Mouse (Mus musculus): ENCODE data around the gene Fbxo3.
"Not testable (repeated sequence)": the region's sequence is repeated elsewhere in the genome, so short reads cannot be mapped to it uniquely, and the experiment has no call there.

The Fbxo3 gene

DNA sequence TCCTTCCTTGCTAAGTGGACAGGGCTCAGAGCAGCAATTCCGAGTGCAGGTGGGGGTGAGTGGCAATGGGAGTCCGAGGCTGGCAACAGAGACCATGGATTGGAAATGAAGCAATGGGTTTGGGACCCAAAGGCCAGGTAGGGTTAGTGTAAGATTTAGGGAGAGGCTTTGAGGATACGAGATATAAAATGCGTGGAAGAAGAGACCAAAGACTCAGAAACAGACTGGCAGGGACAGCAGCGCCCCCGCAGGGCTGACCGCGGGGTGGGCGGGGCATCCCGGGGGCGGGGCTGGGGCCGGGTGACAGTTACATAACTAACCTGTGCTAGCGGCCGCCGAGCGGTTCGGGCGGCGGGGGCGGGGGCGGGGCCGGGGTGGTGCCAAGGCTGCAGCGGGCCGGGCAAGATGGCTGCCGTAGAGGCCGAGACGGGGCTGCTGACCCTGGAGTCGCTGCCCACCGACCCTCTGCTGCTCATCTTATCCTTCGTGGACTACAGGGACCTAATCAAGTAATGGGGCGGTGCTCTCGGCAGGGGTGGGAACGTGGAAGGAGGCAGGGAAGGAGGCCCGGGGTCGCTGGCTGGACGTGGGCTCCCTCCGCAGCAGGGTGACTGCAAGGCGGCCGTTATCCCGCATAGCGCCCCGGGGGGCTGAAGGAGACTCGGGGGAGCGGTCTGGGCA, at the start of gene Fbxo3:
Fbxo3 (plus strand) TSS at position 264 of the 681 bp plus-strand sequence.
- peak; percentile 80 for DNase-seq (ENCODE audit: low read depth, low spot score)

DNA sequence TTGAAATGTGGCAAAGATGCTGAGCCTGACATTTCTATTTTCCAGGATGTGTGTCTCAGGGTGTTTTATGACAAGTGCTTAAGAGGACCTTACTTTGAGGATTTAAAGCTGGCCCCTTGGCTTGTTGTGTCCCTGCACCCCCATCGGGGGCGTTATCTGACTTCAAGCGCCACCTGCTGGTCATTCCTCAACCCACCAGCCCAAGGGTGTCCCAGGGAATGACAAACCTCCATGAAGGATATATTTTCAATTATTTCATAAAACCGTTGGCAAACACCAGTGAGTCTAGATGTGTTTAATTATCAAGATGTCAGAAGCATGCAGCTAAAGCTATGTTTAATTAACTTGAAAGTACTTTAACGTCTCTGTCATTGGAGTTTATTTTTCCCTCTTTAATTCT, 45.3 kb upstream of the Fbxo3 start:
- peak; percentile 79 for DNase-seq (ENCODE audit: low read depth, low spot score)

DNA sequence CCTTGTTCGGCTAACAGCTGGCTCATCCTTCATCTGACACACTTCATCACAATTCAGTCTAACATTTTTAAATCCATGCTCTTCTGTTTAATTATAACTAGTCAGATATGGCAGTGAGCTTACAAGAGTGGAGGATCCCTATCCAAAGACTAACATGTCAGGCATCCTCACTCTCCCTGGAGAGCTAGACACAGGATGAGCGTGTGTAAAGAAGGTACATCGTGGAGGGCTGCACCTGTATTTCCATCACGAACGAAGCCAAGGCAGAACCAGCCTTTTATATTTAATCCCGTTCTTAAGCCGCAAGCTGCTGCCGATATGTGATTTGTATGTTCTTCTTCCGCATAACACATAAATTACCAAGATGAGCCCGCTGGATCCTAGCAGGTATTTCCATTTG, 44.4 kb upstream of the Fbxo3 start:
- DNase-seq (ENCODE audit: low read depth, low spot score): no peak

DNA sequence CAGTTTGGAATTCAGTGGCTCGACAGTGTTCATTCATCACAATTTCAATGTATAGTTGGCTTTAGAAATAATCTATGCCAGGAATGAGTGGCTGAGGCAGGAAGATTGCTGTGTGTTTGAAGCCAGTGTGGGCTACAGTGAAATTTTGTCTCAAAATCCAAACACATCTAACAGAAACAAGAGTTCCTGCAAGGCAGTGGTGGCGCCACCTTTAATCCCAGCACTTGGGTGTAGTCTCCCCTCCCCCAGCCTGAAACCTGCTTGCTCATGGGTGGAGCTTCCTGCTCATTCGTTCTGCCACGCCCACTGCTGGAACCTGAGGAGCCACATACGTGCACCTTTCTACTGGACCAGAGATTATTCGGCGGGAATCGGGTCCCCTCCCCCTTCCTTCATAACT, 39.9 kb upstream of the Fbxo3 start:
- DNase-seq (ENCODE audit: low read depth, low spot score): not testable (repeated sequence)

DNA sequence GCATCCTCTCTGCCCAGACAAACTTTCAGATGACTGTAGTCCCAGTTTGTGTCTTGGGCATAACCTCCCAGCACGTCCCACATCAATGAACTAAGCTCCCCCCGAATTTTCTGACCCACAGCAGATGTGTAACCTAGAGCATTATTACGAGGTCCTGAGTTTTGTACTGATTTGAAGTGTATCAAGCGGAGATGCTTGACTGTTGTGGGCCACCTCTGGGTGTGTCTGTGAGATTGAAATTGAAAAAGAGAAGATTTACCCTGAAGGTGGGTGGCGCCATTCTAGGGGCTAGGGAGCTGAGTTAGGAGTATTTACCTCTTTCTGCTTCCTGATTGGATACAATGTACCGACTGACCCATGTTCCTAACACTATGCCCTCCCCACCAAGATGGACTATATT, 37.8 kb upstream of the Fbxo3 start:
- no peak for DNase-seq (ENCODE audit: low read depth, low spot score)

DNA sequence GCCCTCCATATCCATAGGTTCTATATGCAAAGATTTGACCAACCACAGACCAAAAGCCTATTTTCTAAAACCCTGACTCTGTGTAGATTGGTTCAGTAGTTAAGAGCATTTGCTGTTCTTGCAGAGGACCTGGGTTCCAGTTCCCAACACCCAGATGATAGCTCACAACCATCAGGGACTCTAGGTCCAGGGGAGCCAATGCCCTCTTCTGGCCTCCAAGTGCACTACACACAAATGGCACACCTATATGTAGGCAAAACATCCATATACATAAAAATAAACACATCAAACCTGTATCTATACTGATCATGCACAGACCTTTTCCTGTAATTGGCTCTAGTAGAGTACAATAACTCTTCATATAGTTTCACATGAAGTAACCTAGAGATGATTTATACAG, 36.2 kb upstream of the Fbxo3 start:
- DNase-seq (ENCODE audit: low read depth, low spot score): no peak

DNA sequence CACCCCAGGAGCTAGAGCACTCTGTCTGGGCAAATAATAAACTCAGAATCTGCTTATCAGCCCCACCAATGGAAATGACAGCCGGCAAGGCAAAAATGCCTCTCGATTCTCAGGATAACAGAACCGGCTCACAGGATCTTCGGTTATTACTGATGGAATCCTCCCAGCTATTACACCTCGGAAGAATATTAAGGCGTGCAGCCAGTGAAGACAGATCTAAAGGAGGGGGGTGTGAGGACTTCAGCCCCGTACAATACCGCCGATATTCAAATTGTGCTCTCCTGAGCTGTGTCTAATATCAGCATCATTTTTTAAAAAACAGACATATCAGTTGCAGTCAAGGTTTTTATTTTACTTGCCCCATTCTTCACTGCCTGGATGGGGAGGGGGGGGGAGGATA, 35.4 kb upstream of the Fbxo3 start:
- no peak for DNase-seq (ENCODE audit: low read depth, low spot score)

DNA sequence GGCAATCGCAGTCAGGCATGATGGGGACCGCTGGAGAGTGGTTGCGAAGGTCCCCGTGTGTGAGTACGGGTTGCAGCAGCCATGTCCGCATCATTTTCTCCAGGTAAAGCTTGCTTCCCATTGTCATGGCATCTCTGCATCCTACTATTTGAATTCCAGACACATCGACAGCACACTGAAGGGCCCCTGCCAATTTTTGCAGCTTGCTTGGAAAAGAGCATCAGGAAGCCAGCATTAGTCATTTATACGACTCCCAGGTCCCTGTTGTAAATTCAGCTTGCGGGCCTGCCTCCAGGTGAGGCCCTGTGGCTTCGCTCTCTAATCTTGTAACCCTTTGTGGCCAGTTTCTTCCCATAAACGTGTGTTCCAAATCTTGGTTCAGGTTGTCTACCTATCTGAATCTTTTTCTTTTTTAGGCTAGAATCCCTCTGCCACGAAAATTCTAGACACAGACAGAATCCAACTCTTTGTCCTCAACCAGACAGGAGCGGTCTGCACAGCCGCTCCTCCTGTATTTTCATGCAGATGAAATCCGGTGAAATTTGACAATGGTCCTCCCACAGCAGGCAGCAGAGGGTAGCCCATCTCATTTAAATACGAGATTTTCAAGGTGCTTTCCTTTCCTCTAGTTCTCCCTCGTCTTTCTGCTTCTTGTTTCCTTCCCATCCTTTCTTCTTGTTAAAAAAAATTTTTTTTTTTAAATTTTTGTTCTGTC, 34.7 kb upstream of the Fbxo3 start:
- DNase-seq (ENCODE audit: low read depth, low spot score): no peak

DNA sequence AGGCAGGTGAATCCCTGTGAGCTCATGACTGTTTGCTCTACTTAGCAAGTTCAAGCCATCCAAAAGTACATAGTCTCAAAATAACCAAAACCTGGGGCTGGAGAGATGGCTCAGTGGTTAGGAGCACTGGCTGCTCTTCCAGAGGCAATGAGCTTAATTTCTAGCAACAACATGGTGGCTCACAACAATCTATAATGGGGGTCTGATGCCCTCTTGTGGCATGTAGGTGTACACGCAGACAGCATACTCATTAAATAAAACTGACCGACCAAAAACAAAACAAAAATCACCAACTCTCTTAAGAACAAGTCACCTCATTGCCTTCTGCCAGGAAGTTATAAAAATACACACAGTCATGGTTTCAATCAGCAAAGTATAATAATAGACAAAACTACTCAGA, 26.4 kb upstream of the Fbxo3 start:
- DNase-seq (ENCODE audit: low read depth, low spot score): peak; percentile 59

DNA sequence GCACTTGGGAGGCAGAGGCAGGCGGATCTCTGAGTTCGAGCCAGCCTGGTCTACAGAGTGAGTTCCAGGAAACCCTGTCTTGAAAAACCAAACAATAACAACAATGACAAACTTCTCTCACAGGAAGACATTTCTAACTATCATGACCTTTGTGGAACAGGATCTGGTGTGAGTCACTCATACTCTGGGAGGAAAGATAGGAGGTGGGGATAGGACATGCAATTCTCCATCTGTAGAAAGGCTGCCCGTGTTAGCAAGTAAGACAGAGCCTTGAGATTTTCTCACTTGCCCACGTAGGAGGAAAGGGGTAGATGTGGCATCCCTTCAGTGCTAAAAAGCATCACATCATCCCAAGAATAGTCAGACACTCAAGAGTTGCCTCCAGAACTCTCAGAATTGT, 25.7 kb upstream of the Fbxo3 start:
- DNase-seq (ENCODE audit: low read depth, low spot score): peak; percentile 7

DNA sequence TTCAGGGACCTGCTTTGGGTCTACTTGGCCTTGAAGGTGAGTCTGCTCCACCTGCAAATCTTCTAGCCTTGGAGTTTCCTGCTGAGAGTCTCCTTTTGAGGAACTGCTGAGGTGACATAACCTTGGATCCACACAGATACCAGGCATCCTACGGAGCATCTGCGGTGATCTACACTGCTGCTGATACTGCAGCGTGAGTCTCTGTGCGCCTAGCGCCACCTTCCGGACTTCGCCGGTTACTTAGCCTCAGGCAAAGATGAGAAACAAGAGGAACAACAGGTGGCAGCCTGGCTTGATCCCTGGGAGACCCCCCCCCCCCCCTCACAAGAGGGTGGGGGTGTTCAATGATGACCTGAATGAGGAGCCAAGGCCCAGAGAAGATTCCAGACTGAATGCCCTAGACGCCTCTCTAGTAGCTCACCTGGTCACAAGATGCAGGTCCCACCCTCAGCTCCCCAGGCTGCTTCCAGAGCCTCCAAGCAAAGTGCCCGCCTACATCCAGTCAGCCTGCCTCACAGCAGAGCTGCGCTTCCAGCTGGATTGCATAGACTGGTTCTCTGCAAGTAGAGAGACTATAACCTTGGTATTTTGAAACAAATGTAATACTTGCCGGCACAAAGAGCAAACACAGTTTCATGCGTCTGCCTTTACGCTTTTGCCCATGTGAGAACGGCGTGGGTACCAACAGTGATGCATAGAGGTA, 24.7 kb upstream of the Fbxo3 start:
- DNase-seq (ENCODE audit: low read depth, low spot score): peak; percentile 7

DNA sequence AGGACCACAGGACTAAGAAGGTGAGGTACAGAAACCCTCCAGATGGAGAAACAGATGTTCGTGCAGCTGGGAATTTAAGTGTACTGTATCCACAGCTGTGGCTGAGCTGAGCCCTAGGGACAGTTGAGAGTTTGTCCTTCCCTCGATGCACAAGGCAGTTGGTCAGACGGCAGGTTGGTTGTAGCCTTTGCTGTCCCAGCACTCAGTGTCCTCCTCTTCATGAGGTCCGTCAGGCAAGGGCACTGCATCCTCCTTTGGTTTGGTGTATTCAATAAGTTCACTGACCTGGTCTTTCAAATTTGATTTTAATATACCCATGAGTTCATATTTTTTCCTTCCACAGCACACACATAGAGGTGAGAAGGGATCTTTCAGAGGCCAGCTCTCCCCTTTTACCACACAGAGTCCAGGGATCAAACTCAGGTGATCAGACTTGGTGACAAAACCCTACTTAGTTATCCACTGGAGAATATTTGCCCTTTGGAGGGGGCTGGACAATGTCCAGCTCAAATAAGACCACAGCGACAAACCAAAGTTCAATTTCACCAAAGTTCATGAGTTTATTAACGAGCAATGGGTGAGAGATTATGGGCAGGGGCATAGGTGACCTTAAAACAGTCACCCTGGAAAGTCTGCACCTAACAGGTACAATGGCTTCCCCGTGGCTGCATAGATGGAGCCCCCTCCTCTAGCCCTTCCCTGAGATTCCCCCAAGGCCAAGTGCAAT, 19.6 kb upstream of the Fbxo3 start:
- DNase-seq (ENCODE audit: low read depth, low spot score): no peak

DNA sequence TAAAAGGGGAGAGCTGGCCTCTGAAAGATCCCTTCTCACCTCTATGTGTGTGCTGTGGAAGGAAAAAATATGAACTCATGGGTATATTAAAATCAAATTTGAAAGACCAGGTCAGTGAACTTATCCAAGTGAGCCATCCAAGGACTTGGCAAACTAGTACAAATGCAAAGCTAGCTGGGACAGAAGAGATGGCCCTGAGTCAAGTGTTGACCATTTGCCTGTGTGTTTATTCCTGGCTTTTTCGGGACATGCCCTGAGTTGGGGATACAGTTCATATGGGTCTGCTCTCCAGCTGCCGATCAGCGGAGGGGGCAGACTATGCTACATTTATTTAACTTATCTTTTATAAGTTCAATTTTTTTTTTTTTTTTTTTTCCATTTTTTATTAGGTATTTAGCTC, 18.7 kb upstream of the Fbxo3 start:
- DNase-seq (ENCODE audit: low read depth, low spot score): not testable (repeated sequence)

DNA sequence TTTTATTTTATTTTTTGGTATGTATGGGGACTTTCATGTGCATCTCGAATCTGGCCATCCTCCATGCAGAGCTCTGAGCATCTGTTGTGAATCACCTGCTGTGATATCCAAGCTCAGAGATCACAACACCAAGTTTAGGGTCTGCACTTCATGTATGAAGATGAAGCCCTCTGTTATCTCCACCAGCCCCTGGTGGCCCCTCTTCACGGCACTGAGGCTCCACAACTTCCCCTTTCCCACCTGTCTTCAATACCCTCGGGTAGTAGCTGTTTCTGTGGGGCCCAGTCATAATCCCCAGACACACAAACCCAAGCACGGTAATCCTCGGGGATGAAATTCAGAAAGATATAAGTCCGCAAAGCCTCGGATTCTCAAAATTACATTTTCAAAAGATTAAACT, 4.4 kb upstream of the Fbxo3 start:
- no peak for DNase-seq (ENCODE audit: low read depth, low spot score)

DNA sequence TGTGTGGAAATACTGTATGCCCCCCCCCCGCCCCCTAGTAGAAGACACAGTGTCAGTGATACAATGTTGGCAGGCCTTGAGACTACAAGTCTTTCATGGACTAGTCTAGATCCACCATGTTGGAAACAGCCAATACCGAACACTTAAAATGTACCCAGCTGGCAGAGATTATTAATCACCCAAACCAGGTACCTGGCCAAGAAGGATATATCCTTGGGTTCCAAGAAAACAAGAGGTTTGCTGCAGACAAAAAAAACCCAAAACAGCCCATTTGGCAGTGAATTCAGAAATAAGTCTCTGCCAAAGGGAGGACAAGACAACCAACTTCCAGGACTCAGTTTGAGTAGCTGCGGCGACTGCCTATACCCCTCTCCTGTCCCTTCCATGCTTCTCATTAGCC, 2.9 kb upstream of the Fbxo3 start:
- no peak for DNase-seq (ENCODE audit: low read depth, low spot score)

DNA sequence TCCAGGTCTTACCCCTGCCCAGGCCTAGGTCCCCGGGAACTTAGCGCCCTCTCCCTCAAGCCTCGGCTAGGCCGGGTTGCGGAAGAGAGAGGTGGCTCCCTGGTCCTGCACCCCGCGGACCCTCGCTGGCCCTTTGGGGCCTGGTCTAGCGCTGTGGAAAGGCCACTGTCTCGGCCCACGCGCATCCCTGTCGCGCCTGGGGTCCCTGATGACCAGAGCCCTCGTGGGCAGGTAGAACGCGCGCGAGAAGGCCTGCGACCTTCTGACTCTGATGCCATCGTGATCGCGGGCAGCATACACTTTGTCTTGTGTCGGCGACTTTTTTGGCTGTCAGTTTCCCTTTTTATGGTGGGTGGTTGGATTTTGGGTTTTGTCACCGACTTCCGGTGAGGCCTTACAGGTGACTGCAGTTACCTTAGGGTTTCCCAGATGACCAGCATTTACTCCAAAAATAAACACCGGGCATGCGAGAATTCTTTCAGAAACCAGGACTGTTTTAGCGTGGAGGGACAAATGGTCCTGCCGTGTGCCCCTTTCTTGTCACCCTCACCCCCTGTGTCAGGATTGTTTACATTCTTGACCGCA, 710 bp downstream of the Fbxo3 start, which contains the start of gene 4931422A03Rik:
4931422A03Rik (minus strand) TSS at position 223 of the 585 bp plus-strand sequence.
- DNase-seq (ENCODE audit: low read depth, low spot score): peak; percentile 31

DNA sequence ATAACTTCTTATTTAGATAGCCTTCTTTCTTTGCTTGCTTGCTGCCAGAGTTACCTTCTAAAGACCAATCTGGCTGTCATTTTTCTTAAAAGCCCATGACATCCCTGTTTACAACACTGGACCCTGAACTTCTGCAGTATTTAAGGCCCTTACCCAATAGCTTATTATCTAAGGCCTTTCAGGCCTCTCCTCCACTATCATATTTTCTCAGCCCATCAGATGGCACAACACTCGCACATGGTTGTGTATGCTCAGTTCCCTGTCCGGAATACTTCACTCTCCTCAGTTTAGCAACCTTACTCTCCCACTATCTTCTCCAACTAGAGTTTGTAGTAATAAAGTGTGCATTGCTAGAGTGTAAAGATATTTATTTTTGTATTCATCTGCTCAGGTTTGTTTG, 1.6 kb downstream of the Fbxo3 start:
- DNase-seq (ENCODE audit: low read depth, low spot score): no peak

DNA sequence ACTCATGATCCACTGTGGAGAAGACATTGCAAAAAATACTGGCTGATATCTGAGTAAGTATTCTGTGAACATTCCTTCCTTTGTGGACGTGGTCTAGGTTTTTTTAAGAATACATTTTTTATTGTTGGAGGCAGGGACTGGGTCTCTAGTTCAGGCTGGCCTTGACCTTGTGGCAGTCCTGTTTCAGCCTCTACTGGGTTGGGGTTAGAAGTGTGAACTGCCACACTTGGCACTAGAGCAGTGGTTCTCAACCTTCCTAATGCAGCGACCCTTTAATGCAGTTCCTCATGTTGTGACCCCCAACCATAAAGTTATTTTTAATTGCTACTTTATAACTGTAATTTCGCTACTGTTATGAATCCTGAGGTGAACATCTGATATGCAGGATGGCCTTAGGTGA, 2.9 kb downstream of the Fbxo3 start:
- no peak for DNase-seq (ENCODE audit: low read depth, low spot score)

DNA sequence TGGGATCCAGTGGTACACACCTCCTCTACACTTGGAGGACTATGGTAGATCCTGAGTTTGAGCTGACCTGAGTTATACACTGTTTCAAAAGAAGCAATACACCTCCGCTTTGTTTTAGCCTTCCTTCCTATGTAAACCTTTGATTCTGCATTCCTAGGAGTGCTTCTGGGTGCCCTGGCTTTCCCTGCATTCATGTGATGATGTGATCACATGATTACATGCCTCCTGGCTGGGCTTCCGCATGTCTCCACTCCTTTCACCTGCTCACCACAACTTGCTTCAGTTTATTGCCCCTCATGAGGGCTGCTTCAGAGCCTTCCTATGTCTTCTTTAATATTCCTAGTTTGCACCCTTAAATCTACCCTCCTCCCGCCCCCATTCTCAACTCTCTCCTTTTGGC, 4.5 kb downstream of the Fbxo3 start:
- no peak for DNase-seq (ENCODE audit: low read depth, low spot score)

DNA sequence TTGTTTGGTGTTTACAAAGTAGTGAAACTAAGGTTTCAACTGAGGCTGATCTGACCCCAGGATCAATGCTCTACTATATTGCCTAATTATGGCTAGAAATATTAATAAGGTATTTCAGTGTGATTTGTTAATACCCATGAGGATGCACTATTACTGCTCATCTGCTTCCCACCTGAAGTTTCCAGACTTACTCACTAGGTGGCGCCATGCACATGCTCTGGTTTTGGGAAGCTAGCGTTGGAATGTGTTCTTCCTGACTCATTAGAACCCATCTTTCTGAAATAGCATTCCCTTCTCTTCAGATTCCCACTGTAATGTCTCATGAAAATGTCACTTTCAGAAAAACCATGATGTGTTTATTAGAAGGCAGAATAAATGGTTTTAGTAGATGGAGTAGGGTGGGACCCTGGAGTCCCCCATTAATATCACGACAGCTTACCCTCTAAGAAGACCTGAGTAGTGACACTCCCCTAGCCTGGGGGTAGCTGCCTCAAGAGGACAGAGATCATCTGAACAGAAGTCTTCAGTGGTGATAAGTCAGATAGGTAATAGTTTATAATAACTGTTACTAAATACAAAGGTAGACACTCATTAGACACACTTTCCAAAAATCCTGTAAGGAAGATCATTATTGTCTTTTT, 7.4 kb downstream of the Fbxo3 start:
- peak; percentile 92 for DNase-seq (ENCODE audit: low read depth, low spot score)

DNA sequence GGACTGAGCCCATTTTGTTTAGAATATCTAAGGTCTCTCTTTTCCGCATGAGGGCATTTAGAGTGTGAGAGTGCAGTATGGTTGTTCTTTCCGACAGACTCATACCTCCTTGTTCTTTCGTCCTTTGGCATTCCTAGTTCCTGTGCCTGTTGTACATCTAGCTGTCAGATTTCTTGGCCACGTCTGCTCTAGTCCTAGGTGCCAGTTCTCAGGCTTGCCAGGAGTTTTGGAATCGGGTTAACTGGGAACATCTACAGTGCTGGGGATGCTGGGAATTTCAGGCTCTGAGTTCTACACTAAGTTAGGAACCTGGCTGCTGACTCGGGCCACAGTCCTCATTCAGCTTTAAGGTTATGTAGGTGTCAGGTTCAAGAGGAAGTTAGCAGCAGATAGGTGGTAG, 8.1 kb downstream of the Fbxo3 start:
- no peak for DNase-seq (ENCODE audit: low read depth, low spot score)
